Mouse (Mus musculus) heart, adult 2 months (tissue): ENCODE results near the gene Zfhx3.

Experiments used
- CTCF ChIP-seq: fragments of 200-600 bp; IDR thresholded peaks from 2 replicates; pipeline ENCODE4 v1.8.1; 2022; ENCODE audit warnings: antibody characterized with exemption, mild to moderate bottlenecking, moderate library complexity
- EP300 ChIP-seq: fragments of 200-500 bp; IDR thresholded peaks from 2 replicates; pipeline ENCODE4 v1.6.1; 2011; ENCODE audit warnings: low read depth, low read length, control low read depth; ENCODE audit not compliant: insufficient read depth
- POLR2A ChIP-seq: fragments of 200-500 bp; IDR thresholded peaks from 2 replicates; pipeline ENCODE4 v1.6.1; 2011; ENCODE audit warnings: mild to moderate bottlenecking, low read depth, low read length, control low read depth; ENCODE audit not compliant: insufficient read depth

- TF ChIP-seq EP300 (no peak), CTCF (no peak), POLR2A (no peak)
Observed at GRCm38 (mm10) chr8:108699011-108699410, 756.6 kb downstream of the Zfhx3 start.
